Mouse (Mus musculus) ES-E14 (cell line): ENCODE measurements around the gene Gm13695.

Source experiments
- CHD2 ChIP-seq: IDR thresholded peaks from 2 replicates; pipeline ENCODE4 v1.6.1; 2014; ENCODE audit warnings: mild to moderate bottlenecking, low read depth, low read length, inconsistent platforms
- ZC3H11A ChIP-seq: IDR thresholded peaks from 2 replicates; pipeline ENCODE4 v1.6.1; 2012; ENCODE audit warnings: low read depth, mild to moderate bottlenecking, inconsistent platforms, low read length, borderline replicate concordance

- no peak for TF ChIP-seq CHD2
- TF ChIP-seq ZC3H11A: no peak
These were observed 37.5 kb upstream of the Gm13695 start for GRCm38 (mm10) chr2:83929478-83930088.
